Mouse (Mus musculus): ENCODE results near the gene BC024978. TPM values are rescaled to one million over a fixed set of nuclear protein-coding genes. Genes with fewer than 3 reads are reported as not detected.

The BC024978 gene
- 10 to 100 TPM; 21.0 to 25.0 (median 23.2) TPM for total RNA-seq (2022)

GRCm38 (mm10) chr7:27195681-27196611 lies at the start of gene BC024978, which contains the start of gene Snrpa:
Gene BC024978, plus strand, starts transcription at chr7:27195781.
Gene Snrpa, minus strand, starts transcription at chr7:27196271.
- DNase-seq (ENCODE audit: low spot score in 2 of 2), result peak; percentile 86 to 100

- DNase-seq (ENCODE audit: low spot score in 2 of 2), result no peak
Measured at GRCm38 (mm10) chr7:27153205-27153764, 42.3 kb upstream of the BC024978 start, which contains the start of gene Cyp2t4. Gene Cyp2t4, plus strand, starts transcription at chr7:27153714.

- DNase-seq (ENCODE audit: low spot score in 2 of 2), result peak in 1 of 2 experiments; percentile 75
Measured at GRCm38 (mm10) chr7:27156005-27156404, 39.6 kb upstream of the BC024978 start.

GRCm38 (mm10) chr7:27158171-27158570 lies 37.4 kb upstream of the BC024978 start:
- no peak for DNase-seq (ENCODE audit: low spot score in 2 of 2)

- no peak for DNase-seq (ENCODE audit: low spot score in 2 of 2)
Measured at GRCm38 (mm10) chr7:27159256-27159655, 36.3 kb upstream of the BC024978 start.

GRCm38 (mm10) chr7:27159882-27160281 lies 35.7 kb upstream of the BC024978 start:
- DNase-seq (ENCODE audit: low spot score in 2 of 2), result peak; percentile 69 to 83

- DNase-seq (ENCODE audit: low spot score in 2 of 2), result no peak
Measured at GRCm38 (mm10) chr7:27160921-27161320, 34.7 kb upstream of the BC024978 start.

- no peak for DNase-seq (ENCODE audit: low spot score in 2 of 2)
Measured at GRCm38 (mm10) chr7:27161744-27162143, 33.8 kb upstream of the BC024978 start.

GRCm38 (mm10) chr7:27162780-27163449 lies 32.7 kb upstream of the BC024978 start:
- no peak for DNase-seq (ENCODE audit: low spot score in 2 of 2)

GRCm38 (mm10) chr7:27163450-27163805 lies 32.2 kb upstream of the BC024978 start:
- DNase-seq (ENCODE audit: low spot score in 2 of 2), result no peak

GRCm38 (mm10) chr7:27164112-27164947 lies 31.3 kb upstream of the BC024978 start:
- DNase-seq (ENCODE audit: low spot score in 2 of 2), result no peak

- DNase-seq (ENCODE audit: low spot score in 2 of 2), result peak in 1 of 2 experiments; percentile 50
Measured at GRCm38 (mm10) chr7:27165007-27165655, 30.4 kb upstream of the BC024978 start.

GRCm38 (mm10) chr7:27165696-27166095 lies 29.9 kb upstream of the BC024978 start:
- DNase-seq (ENCODE audit: low spot score in 2 of 2), result no peak

- DNase-seq (ENCODE audit: low spot score in 2 of 2), result peak; percentile 45 to 73
Measured at GRCm38 (mm10) chr7:27166229-27166613, 29.4 kb upstream of the BC024978 start.

- peak; percentile 88 to 94 for DNase-seq (ENCODE audit: low spot score in 2 of 2)
Measured at GRCm38 (mm10) chr7:27166614-27167474, 28.7 kb upstream of the BC024978 start, which contains the start of gene Egln2. Gene Egln2, minus strand, starts transcription at chr7:27166802.

- DNase-seq (ENCODE audit: low spot score in 2 of 2), result no peak
Measured at GRCm38 (mm10) chr7:27167475-27168094, 28.0 kb upstream of the BC024978 start.

GRCm38 (mm10) chr7:27168371-27168770 lies 27.2 kb upstream of the BC024978 start:
- DNase-seq (ENCODE audit: low spot score in 2 of 2), result no peak

GRCm38 (mm10) chr7:27170981-27171380 lies 24.6 kb upstream of the BC024978 start:
- no peak for DNase-seq (ENCODE audit: low spot score in 2 of 2)

GRCm38 (mm10) chr7:27174496-27174895 lies 21.1 kb upstream of the BC024978 start:
- DNase-seq (ENCODE audit: low spot score in 2 of 2), result no peak
